Mouse (Mus musculus) MEL (cell line): ENCODE measurements around the gene Ppp1r11.

Source experiments
- CTCF ChIP-seq, 3 experiments: IDR thresholded peaks in 2 of 3; conservative IDR thresholded peaks in 1 of 3; 2 replicates each; pipeline ENCODE4 v1.5.1; 2011 to 2012; ENCODE audit warnings: low read length in 3 of 3, low read depth in 2 of 3, mild to moderate bottlenecking in 2 of 3, improper control_type of control experiment in 1 of 3, inconsistent platforms in 1 of 3, mixed read lengths in 1 of 3, moderate library complexity in 1 of 3; ENCODE audit not compliant: control insufficient read depth in 1 of 3, insufficient read depth in 1 of 3, poor library complexity in 1 of 3, severe bottlenecking in 1 of 3
- EP300 ChIP-seq, 2 experiments: IDR thresholded peaks; 2 replicates each; pipeline ENCODE4 v1.6.1; 2011; ENCODE audit warnings: improper control_type of control experiment in 2 of 2, low read length in 2 of 2, low read depth in 1 of 2, mild to moderate bottlenecking in 1 of 2
- JUND ChIP-seq: IDR thresholded peaks from 2 replicates; pipeline ENCODE4 v1.6.1; 2011; ENCODE audit warnings: low read depth, mild to moderate bottlenecking, improper control_type of control experiment, low read length
- KAT2A ChIP-seq: conservative IDR thresholded peaks from 2 replicates; pipeline ENCODE4 v1.6.1; 2012; ENCODE audit warnings: low read depth, low read length, improper control_type of control experiment, inconsistent platforms
- MAZ ChIP-seq: IDR thresholded peaks from 2 replicates; pipeline ENCODE4 v1.6.1; 2012; ENCODE audit warnings: low read depth, mild to moderate bottlenecking, inconsistent platforms, low read length, improper control_type of control experiment
- POLR2A ChIP-seq, 2 experiments: IDR thresholded peaks; 2 replicates each; pipeline ENCODE4 v1.6.1; 2011 to 2012; ENCODE audit warnings: low read length in 2 of 2, mild to moderate bottlenecking in 2 of 2, control low read depth in 1 of 2, improper control_type of control experiment in 1 of 2, low read depth in 1 of 2, moderate library complexity in 1 of 2; ENCODE audit not compliant: control insufficient read depth in 1 of 2, insufficient read depth in 1 of 2, poor library complexity in 1 of 2
- SMC3 ChIP-seq: IDR thresholded peaks from 2 replicates; pipeline ENCODE4 v1.6.1; 2011; ENCODE audit warnings: low read depth, low read length, improper control_type of control experiment
- TCF12 ChIP-seq: IDR thresholded peaks from 2 replicates; pipeline ENCODE4 v1.6.1; 2014; ENCODE audit warnings: low read depth, mild to moderate bottlenecking, inconsistent platforms, low read length, improper control_type of control experiment, moderate library complexity
- USF2 ChIP-seq, 2 experiments: IDR thresholded peaks; 2 replicates each; pipeline ENCODE4 v1.6.1; 2011 to 2012; ENCODE audit warnings: improper control_type of control experiment in 2 of 2, low read length in 2 of 2, borderline replicate concordance in 1 of 2, inconsistent platforms in 1 of 2, low read depth in 1 of 2, mild to moderate bottlenecking in 1 of 2; ENCODE audit not compliant: insufficient read depth in 1 of 2
- ZMIZ1 ChIP-seq: IDR thresholded peaks from 2 replicates; pipeline ENCODE4 v1.6.1; 2012; ENCODE audit warnings: low read depth, mild to moderate bottlenecking, inconsistent platforms, low read length, improper control_type of control experiment, moderate library complexity

DNA sequence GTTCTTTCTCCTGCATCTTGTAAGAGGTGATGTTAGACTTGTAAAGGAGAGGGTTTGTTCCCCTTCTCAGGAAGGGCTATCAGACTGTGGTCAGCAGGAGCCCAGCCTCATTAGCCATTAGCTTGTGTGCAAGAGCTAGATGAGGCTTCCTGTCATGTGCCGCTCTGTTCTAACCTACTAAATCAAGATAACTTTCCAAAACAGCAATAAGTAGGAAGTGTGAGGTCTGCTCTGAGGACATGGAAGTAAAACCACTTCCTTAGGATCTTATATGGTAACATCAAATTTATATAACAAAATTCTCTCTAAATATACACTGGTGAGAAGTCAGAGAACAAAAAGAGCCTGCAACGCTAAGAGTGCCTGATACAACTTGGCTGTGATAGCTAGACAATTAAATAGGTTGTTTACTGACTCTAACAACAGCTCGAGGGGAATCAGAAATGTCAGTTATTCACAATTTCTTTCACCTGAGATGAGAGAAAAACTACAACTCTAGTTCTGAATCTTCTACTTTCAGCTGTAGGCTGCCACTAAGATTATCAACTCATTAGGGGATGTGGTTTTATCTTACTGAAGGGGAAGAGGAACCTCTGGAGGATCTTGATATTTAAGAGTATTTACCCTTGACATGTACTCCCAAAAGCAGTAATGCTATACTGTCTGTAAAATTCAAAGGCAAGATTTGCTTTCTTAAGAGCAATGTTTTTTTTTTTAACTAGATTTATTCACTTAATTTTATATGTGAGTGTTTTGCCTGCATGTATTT lies 41.0 kb upstream of the Ppp1r11 start:
- TF ChIP-seq JUND: no peak
- TF ChIP-seq CTCF (IDR thresholded peaks at IDR 0.05 in 2 of 3, conservative IDR thresholded peaks at IDR 0.05 in 1 of 3; ENCODE audit: control insufficient read depth in 1 of 3, insufficient read depth in 1 of 3, low read depth in 2 of 3, low read length in 3 of 3, poor library complexity in 1 of 3, severe bottlenecking in 1 of 3): no peak
- TF ChIP-seq ZMIZ1: no peak
- no peak for TF ChIP-seq USF2 (IDR thresholded peaks at IDR 0.05; ENCODE audit: borderline replicate concordance in 1 of 2, insufficient read depth in 1 of 2, low read depth in 1 of 2, low read length in 2 of 2)
- no peak for TF ChIP-seq POLR2A (IDR thresholded peaks at IDR 0.05; ENCODE audit: control insufficient read depth in 1 of 2, insufficient read depth in 1 of 2, low read depth in 1 of 2, low read length in 2 of 2, poor library complexity in 1 of 2)
- no peak for TF ChIP-seq SMC3
- no peak for TF ChIP-seq KAT2A
- no peak for TF ChIP-seq MAZ
- peak; percentile 88 to 92 for TF ChIP-seq EP300 (IDR thresholded peaks at IDR 0.05; ENCODE audit: low read depth in 1 of 2, low read length in 2 of 2)
- peak; percentile 87 for TF ChIP-seq TCF12
